Mouse (Mus musculus): ENCODE measurements around the gene Ptgfrn. TPM values are rescaled to one million over a fixed set of nuclear protein-coding genes. Genes with fewer than 3 reads are reported as not detected.

Gene Ptgfrn
- polyA plus RNA-seq, 1 experiment from 2014 or later, result 3.6 TPM

DNA sequence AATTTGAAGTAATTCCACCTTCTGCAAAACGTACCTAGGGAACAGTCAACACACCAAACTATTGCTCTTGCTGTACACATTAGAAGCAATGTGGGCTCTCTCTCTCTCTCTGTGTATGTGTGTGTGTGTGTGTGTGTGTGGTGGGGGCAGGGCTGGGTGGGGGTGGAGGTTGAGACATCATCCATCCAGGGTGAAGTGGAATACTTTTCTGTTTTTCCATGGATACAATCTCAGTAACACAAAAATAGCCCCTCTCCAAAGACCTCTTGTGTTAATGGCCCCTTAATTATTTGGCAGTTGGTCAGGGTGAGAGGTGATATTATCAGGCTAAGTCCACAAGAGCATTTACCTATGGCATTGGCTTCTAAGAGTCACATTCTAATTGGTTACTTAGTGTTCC, 83.3 kb downstream of the Ptgfrn start:
- DNase-seq (ENCODE audit: low spot score), result no peak
- H3K4me1 ChIP-seq (replicated peaks; ENCODE audit: control insufficient read depth, insufficient read depth, low read length), result no peaks in the 10 kb centered on the region
- no peak overlapping the region for H3K9ac ChIP-seq
- H3K36me3 ChIP-seq (replicated peaks; ENCODE audit: control insufficient read depth, insufficient read depth), result no peaks in the 10 kb centered on the region
- no peak overlapping the region for H3K4me3 ChIP-seq (replicated peaks; ENCODE audit: low read length)
- WGBS, result 89% methylated on average over 1 of the region's 1 CpGs
- no peak for ATAC-seq (ENCODE audit: low FRiP score)
- no peak overlapping the region for H3K4me2 ChIP-seq (replicated peaks)
- H3K9me3 ChIP-seq (ENCODE audit: control insufficient read depth, low read length), result no peaks in the 10 kb centered on the region
- no peak overlapping the region for H3K27ac ChIP-seq
- H3K27me3 ChIP-seq (ENCODE audit: control insufficient read depth, insufficient read depth, low read length), result no peaks in the 10 kb centered on the region

GRCm38 (mm10) chr3:101022967-101023366, 87.1 kb downstream of the Ptgfrn start:
- no peak overlapping the region for H3K9ac ChIP-seq
- no peaks in the 10 kb centered on the region for H3K9me3 ChIP-seq (ENCODE audit: control insufficient read depth, low read length)
- no peak overlapping the region for H3K4me2 ChIP-seq (replicated peaks)
- H3K4me1 ChIP-seq (replicated peaks; ENCODE audit: control insufficient read depth, insufficient read depth, low read length), result no peaks in the 10 kb centered on the region
- H3K27ac ChIP-seq, result no peak overlapping the region
- no peak for ATAC-seq (ENCODE audit: low FRiP score)
- no peaks in the 10 kb centered on the region for H3K36me3 ChIP-seq (replicated peaks; ENCODE audit: control insufficient read depth, insufficient read depth)
- no peak overlapping the region for H3K4me3 ChIP-seq (replicated peaks; ENCODE audit: low read length)
- no peaks in the 10 kb centered on the region for H3K27me3 ChIP-seq (ENCODE audit: control insufficient read depth, insufficient read depth, low read length)
- 92% methylated on average over 6 of the region's 6 CpGs for WGBS
- no peak for DNase-seq (ENCODE audit: low spot score)

GRCm38 (mm10) chr3:101021481-101022051, 88.5 kb downstream of the Ptgfrn start:
- Histone ChIP-seq H3K27ac (no peak overlapping the region), H3K4me2 (replicated peaks) (no peak overlapping the region), H3K27me3 (ENCODE audit: control insufficient read depth, insufficient read depth, low read length) (no peaks in the 10 kb centered on the region), H3K36me3 (replicated peaks; ENCODE audit: control insufficient read depth, insufficient read depth) (no peaks in the 10 kb centered on the region), H3K9me3 (ENCODE audit: control insufficient read depth, low read length) (no peaks in the 10 kb centered on the region), H3K9ac (no peak overlapping the region), H3K4me1 (replicated peaks; ENCODE audit: control insufficient read depth, insufficient read depth, low read length) (no peaks in the 10 kb centered on the region), H3K4me3 (replicated peaks; ENCODE audit: low read length) (no peak overlapping the region)
- no peak for DNase-seq (ENCODE audit: low spot score)
- WGBS, result 80% methylated on average over 8 of the region's 8 CpGs
- ATAC-seq (ENCODE audit: low FRiP score), result no peak

GRCm38 (mm10) chr3:101021073-101021472, 89.0 kb downstream of the Ptgfrn start:
- WGBS, result 87% methylated on average over 5 of the region's 5 CpGs
- no peaks in the 10 kb centered on the region for H3K27me3 ChIP-seq (ENCODE audit: control insufficient read depth, insufficient read depth, low read length)
- no peaks in the 10 kb centered on the region for H3K4me1 ChIP-seq (replicated peaks; ENCODE audit: control insufficient read depth, insufficient read depth, low read length)
- H3K4me2 ChIP-seq (replicated peaks), result no peak overlapping the region
- H3K9ac ChIP-seq, result no peak overlapping the region
- no peaks in the 10 kb centered on the region for H3K9me3 ChIP-seq (ENCODE audit: control insufficient read depth, low read length)
- ATAC-seq (ENCODE audit: low FRiP score), result no peak
- DNase-seq (ENCODE audit: low spot score), result no peak
- H3K4me3 ChIP-seq (replicated peaks; ENCODE audit: low read length), result no peak overlapping the region
- H3K27ac ChIP-seq, result no peak overlapping the region
- no peaks in the 10 kb centered on the region for H3K36me3 ChIP-seq (replicated peaks; ENCODE audit: control insufficient read depth, insufficient read depth)

DNA sequence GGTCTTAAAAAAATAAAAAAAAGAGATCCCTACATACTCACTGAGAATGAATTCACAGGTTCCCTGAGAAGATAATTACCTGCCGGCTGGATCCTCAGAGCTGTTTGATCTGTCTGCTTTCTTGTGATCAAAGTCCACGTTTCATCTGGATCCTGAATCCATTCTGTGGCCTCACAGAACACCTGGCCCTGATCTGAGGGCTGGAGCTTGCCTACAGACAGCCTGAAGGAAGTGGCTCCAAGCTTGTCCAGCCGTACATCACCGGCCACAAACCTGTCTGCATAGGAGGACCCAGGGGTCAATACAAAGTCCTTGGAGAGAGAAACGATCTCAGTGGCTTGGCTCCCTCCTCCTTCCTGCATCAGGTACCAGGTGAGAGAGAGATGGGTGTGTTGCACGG, 91.6 kb downstream of the Ptgfrn start:
- no peak overlapping the region for H3K9ac ChIP-seq
- no peaks in the 10 kb centered on the region for H3K27me3 ChIP-seq (ENCODE audit: control insufficient read depth, insufficient read depth, low read length)
- no peak for DNase-seq (ENCODE audit: low spot score)
- H3K4me2 ChIP-seq (replicated peaks), result no peak overlapping the region
- H3K9me3 ChIP-seq (ENCODE audit: control insufficient read depth, low read length), result no peaks in the 10 kb centered on the region
- 0 out of 2 replicates have a peak, but pooled peaks cover 7% of the 10 kb centered on the region for H3K4me1 ChIP-seq (replicated peaks; ENCODE audit: control insufficient read depth, insufficient read depth, low read length)
- H3K4me3 ChIP-seq (replicated peaks; ENCODE audit: low read length), result no peak overlapping the region
- 85% methylated on average over 6 of the region's 6 CpGs for WGBS
- no peaks in the 10 kb centered on the region for H3K36me3 ChIP-seq (replicated peaks; ENCODE audit: control insufficient read depth, insufficient read depth)
- no peak for ATAC-seq (ENCODE audit: low FRiP score)
- no peak overlapping the region for H3K27ac ChIP-seq

GRCm38 (mm10) chr3:101016050-101016449, 94.0 kb downstream of the Ptgfrn start:
- 85% methylated on average over 7 of the region's 7 CpGs for WGBS
- H3K4me2 ChIP-seq (replicated peaks), result no peak overlapping the region
- no peak overlapping the region for H3K27ac ChIP-seq
- H3K4me3 ChIP-seq (replicated peaks; ENCODE audit: low read length), result no peak overlapping the region
- ATAC-seq (ENCODE audit: low FRiP score) (no peak; the same call in 1 of the 2 replicates), DNase-seq (ENCODE audit: low spot score) (no peak)
- no peaks in the 10 kb centered on the region for H3K9me3 ChIP-seq (ENCODE audit: control insufficient read depth, low read length)
- H3K36me3 ChIP-seq (replicated peaks; ENCODE audit: control insufficient read depth, insufficient read depth), result no peaks in the 10 kb centered on the region
- H3K9ac ChIP-seq, result no peak overlapping the region
- H3K4me1 ChIP-seq (replicated peaks; ENCODE audit: control insufficient read depth, insufficient read depth, low read length), result 0 out of 2 replicates have a peak, but pooled peaks cover 7% of the 10 kb centered on the region
- no peaks in the 10 kb centered on the region for H3K27me3 ChIP-seq (ENCODE audit: control insufficient read depth, insufficient read depth, low read length)

DNA sequence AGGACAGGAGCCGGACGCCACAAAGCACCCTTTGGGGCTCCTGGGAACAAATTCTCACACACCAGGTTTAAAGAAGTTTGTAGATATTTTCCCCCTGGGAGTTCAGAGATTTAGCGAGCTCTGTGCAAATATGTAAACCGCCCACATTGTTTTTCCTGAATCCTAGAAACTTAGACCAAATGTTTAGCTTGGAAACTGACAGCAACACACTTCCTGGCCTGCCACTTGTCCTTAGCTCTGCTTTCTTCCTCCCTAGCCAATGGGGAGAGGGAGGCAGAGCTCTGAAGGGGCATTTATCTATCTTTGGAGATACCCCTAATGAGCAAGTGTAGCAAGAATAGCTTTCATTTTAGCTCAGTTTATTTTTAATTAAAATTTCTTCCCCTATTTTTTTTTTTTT, 94.8 kb downstream of the Ptgfrn start:
- DNase-seq (ENCODE audit: low spot score) (no peak), ATAC-seq (ENCODE audit: low FRiP score) (no peak)
- H3K27ac ChIP-seq, result 0 out of 2 replicates have a peak overlapping the region, but pooled peaks have one; percentile 24
- H3K4me2 ChIP-seq (replicated peaks), result no peak overlapping the region; the same call in 1 of the 2 replicates
- H3K27me3 ChIP-seq (ENCODE audit: control insufficient read depth, insufficient read depth, low read length), result no peaks in the 10 kb centered on the region
- no peaks in the 10 kb centered on the region for H3K9me3 ChIP-seq (ENCODE audit: control insufficient read depth, low read length)
- WGBS, result 61% methylated on average over 4 of the region's 4 CpGs
- H3K4me3 ChIP-seq (replicated peaks; ENCODE audit: low read length), result no peak overlapping the region
- H3K4me1 ChIP-seq (replicated peaks; ENCODE audit: control insufficient read depth, insufficient read depth, low read length), result 0 out of 2 replicates have a peak, but pooled peaks cover 7% of the 10 kb centered on the region
- H3K36me3 ChIP-seq (replicated peaks; ENCODE audit: control insufficient read depth, insufficient read depth), result no peaks in the 10 kb centered on the region
- H3K9ac ChIP-seq, result no peak overlapping the region

- Histone ChIP-seq H3K9me3 (ENCODE audit: control insufficient read depth, low read length) (no peaks in the 10 kb centered on the region), H3K27me3 (ENCODE audit: control insufficient read depth, insufficient read depth, low read length) (no peaks in the 10 kb centered on the region), H3K9ac (no peak overlapping the region), H3K4me2 (replicated peaks) (no peak overlapping the region), H3K27ac (no peak overlapping the region), H3K36me3 (replicated peaks; ENCODE audit: control insufficient read depth, insufficient read depth) (no peaks in the 10 kb centered on the region), H3K4me3 (replicated peaks; ENCODE audit: low read length) (no peak overlapping the region), H3K4me1 (replicated peaks; ENCODE audit: control insufficient read depth, insufficient read depth, low read length) (0 out of 2 replicates have a peak, but pooled peaks cover 7% of the 10 kb centered on the region)
- WGBS, result 97% methylated on average over 3 of the region's 3 CpGs
- ATAC-seq (ENCODE audit: low FRiP score) (no peak), DNase-seq (ENCODE audit: low spot score) (no peak)
Measured at GRCm38 (mm10) chr3:101013536-101013935, 96.5 kb downstream of the Ptgfrn start.

DNA sequence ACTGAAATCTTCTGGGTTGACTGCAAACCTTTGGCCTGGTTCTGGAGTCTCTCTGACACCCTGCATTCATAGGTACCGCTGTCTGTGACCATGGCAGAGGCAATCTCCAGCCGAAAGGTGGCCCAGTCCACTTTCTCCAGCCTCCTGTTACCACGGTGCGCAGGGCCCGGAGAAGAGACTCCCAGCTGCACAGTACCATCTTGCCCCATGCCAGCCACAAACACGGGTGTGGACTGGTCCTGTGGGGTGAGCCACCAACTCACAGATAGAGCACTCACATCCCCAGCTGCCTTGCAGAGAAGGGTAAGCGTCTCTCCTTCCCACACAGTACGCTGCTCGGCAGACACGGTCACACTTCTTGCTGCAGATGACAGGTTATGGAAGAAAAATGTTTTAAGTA, 97.1 kb downstream of the Ptgfrn start:
- Histone ChIP-seq H3K4me2 (replicated peaks) (no peak overlapping the region), H3K9me3 (ENCODE audit: control insufficient read depth, low read length) (no peaks in the 10 kb centered on the region), H3K9ac (no peak overlapping the region), H3K36me3 (replicated peaks; ENCODE audit: control insufficient read depth, insufficient read depth) (no peaks in the 10 kb centered on the region), H3K27ac (no peak overlapping the region), H3K4me3 (replicated peaks; ENCODE audit: low read length) (no peak overlapping the region), H3K4me1 (replicated peaks; ENCODE audit: control insufficient read depth, insufficient read depth, low read length) (0 out of 2 replicates have a peak, but pooled peaks cover 7% of the 10 kb centered on the region), H3K27me3 (ENCODE audit: control insufficient read depth, insufficient read depth, low read length) (no peaks in the 10 kb centered on the region)
- DNase-seq (ENCODE audit: low spot score) (no peak), ATAC-seq (ENCODE audit: low FRiP score) (no peak)
- 93% methylated on average over 10 of the region's 10 CpGs for WGBS

DNA sequence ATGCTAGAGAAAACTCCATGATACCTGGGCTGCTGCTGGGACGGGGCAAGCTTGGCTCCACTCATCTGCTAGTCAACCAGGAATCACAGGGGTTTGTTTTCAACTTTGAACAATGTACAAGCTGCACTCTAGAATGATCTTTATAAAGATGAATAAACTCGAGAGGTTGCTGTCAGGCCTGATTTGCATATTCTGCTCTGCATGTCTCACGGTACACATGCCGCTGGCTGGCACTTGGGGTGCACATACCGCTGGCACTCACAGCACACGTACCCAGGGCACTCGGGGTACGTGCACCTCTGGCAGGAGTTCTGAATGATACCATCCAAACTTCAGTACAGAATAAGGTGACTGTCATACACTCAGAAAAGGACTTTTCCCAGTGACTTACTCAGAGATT, 97.5 kb downstream of the Ptgfrn start:
- no peak for DNase-seq (ENCODE audit: low spot score)
- H3K4me3 ChIP-seq (replicated peaks; ENCODE audit: low read length), result no peak overlapping the region
- WGBS, result 70% methylated on average over 8 of the region's 8 CpGs
- no peaks in the 10 kb centered on the region for H3K36me3 ChIP-seq (replicated peaks; ENCODE audit: control insufficient read depth, insufficient read depth)
- no peaks in the 10 kb centered on the region for H3K9me3 ChIP-seq (ENCODE audit: control insufficient read depth, low read length)
- H3K27me3 ChIP-seq (ENCODE audit: control insufficient read depth, insufficient read depth, low read length), result no peaks in the 10 kb centered on the region
- H3K9ac ChIP-seq, result no peak overlapping the region
- H3K4me1 ChIP-seq (replicated peaks; ENCODE audit: control insufficient read depth, insufficient read depth, low read length), result 0 out of 2 replicates have a peak, but pooled peaks cover 7% of the 10 kb centered on the region
- no peak overlapping the region for H3K27ac ChIP-seq
- no peak overlapping the region for H3K4me2 ChIP-seq (replicated peaks)
- no peak for ATAC-seq (ENCODE audit: low FRiP score)
